Mouse (Mus musculus) MEL (cell line): ENCODE results near the gene Trim63. TPM values are rescaled to one million over a fixed set of nuclear protein-coding genes. Genes with fewer than 3 reads are reported as not detected.
"Not testable (repeated sequence)": the region's sequence is repeated elsewhere in the genome, so short reads cannot be mapped to it uniquely, and the experiment has no call there.

Experiments used
- DNase-seq: peaks from one replicate; pipeline ENCODE4 v3.0.0; 2011; ENCODE audit warnings: low read depth, low spot score
- H3K27ac ChIP-seq: 2 replicates; pipeline ENCODE4 v1.5.1; 2012; ENCODE audit warnings: low read depth, mild to moderate bottlenecking, control low read depth, low read length, moderate library complexity; ENCODE audit not compliant: control insufficient read depth
- H3K27me3 ChIP-seq, 2 experiments: fragments of 150-350 bp in 1 of 2; sonication (generic) in 1 of 2; 2 replicates each; pipeline ENCODE4 v1.6.1; 2012; ENCODE audit warnings: low read length in 2 of 2, mild to moderate bottlenecking in 2 of 2, improper control_type of control experiment in 1 of 2, moderate library complexity in 1 of 2; ENCODE audit not compliant: insufficient read depth in 2 of 2, control insufficient read depth in 1 of 2
- H3K36me3 ChIP-seq, 2 experiments: 2 replicates each; pipeline ENCODE4 v1.6.1; 2012 to 2014; ENCODE audit warnings: low read length in 2 of 2, improper control_type of control experiment in 1 of 2, inconsistent platforms in 1 of 2, mild to moderate bottlenecking in 1 of 2; ENCODE audit not compliant: insufficient read depth in 2 of 2, control insufficient read depth in 1 of 2
- H3K4me1 ChIP-seq, 2 experiments: fragments of 150-350 bp in 1 of 2; sonication (generic) in 1 of 2; 2 replicates each; pipeline ENCODE4 v1.6.1; 2012; ENCODE audit warnings: low read length in 2 of 2, improper control_type of control experiment in 1 of 2, mild to moderate bottlenecking in 1 of 2; ENCODE audit not compliant: insufficient read depth in 2 of 2, control insufficient read depth in 1 of 2
- H3K4me3 ChIP-seq, 2 experiments: fragments of 150-350 bp in 1 of 2; sonication (generic) in 1 of 2; 2 replicates each; pipeline ENCODE4 v1.5.1; 2012; ENCODE audit warnings: low read depth in 2 of 2, low read length in 2 of 2, mild to moderate bottlenecking in 2 of 2, moderate library complexity in 2 of 2, control low read depth in 1 of 2, improper control_type of control experiment in 1 of 2; ENCODE audit not compliant: control insufficient read depth in 1 of 2, insufficient read depth in 1 of 2
- H3K79me2 ChIP-seq: 2 replicates; pipeline ENCODE4 v1.6.1; 2012; ENCODE audit warnings: mild to moderate bottlenecking, low read length, moderate library complexity; ENCODE audit not compliant: control insufficient read depth, poor library complexity, insufficient read depth
- H3K9ac ChIP-seq: 2 replicates; pipeline ENCODE4 v1.6.1; 2012; ENCODE audit warnings: low read depth, mild to moderate bottlenecking, control low read depth, low read length, moderate library complexity; ENCODE audit not compliant: control insufficient read depth, poor library complexity, severe bottlenecking
- H3K9me3 ChIP-seq: fragments of 150-350 bp; sonication (generic); replicated peaks from 2 replicates; pipeline ENCODE4 v1.6.1; 2012; ENCODE audit warnings: mild to moderate bottlenecking, low read length, improper control_type of control experiment, moderate library complexity; ENCODE audit not compliant: insufficient read depth
- CTCF ChIP-seq, 3 experiments: IDR thresholded peaks in 2 of 3; conservative IDR thresholded peaks in 1 of 3; 2 replicates each; pipeline ENCODE4 v1.5.1; 2011 to 2012; ENCODE audit warnings: low read length in 3 of 3, low read depth in 2 of 3, mild to moderate bottlenecking in 2 of 3, improper control_type of control experiment in 1 of 3, inconsistent platforms in 1 of 3, mixed read lengths in 1 of 3, moderate library complexity in 1 of 3; ENCODE audit not compliant: control insufficient read depth in 1 of 3, insufficient read depth in 1 of 3, poor library complexity in 1 of 3, severe bottlenecking in 1 of 3
- E2F4 ChIP-seq: IDR thresholded peaks from 2 replicates; pipeline ENCODE4 v1.6.1; 2011; ENCODE audit warnings: low read depth, low read length, improper control_type of control experiment, borderline replicate concordance
- ETS1 ChIP-seq: IDR thresholded peaks from 2 replicates; pipeline ENCODE4 v1.6.1; 2012; ENCODE audit warnings: low read depth, mild to moderate bottlenecking, inconsistent platforms, low read length, improper control_type of control experiment, moderate library complexity
- GABPA ChIP-seq: IDR thresholded peaks from 2 replicates; pipeline ENCODE4 v1.6.1; 2012; ENCODE audit warnings: low read depth, mild to moderate bottlenecking, inconsistent platforms, low read length, improper control_type of control experiment, moderate library complexity
- JUND ChIP-seq: IDR thresholded peaks from 2 replicates; pipeline ENCODE4 v1.6.1; 2011; ENCODE audit warnings: low read depth, mild to moderate bottlenecking, improper control_type of control experiment, low read length
- KAT2A ChIP-seq: conservative IDR thresholded peaks from 2 replicates; pipeline ENCODE4 v1.6.1; 2012; ENCODE audit warnings: low read depth, low read length, improper control_type of control experiment, inconsistent platforms
- MAZ ChIP-seq: IDR thresholded peaks from 2 replicates; pipeline ENCODE4 v1.6.1; 2012; ENCODE audit warnings: low read depth, mild to moderate bottlenecking, inconsistent platforms, low read length, improper control_type of control experiment
- MXI1 ChIP-seq: IDR thresholded peaks from 2 replicates; pipeline ENCODE4 v1.6.1; 2011; ENCODE audit warnings: mild to moderate bottlenecking, low read depth, low read length, improper control_type of control experiment
- MYB ChIP-seq: IDR thresholded peaks from 2 replicates; pipeline ENCODE4 v1.6.1; 2011; ENCODE audit warnings: mild to moderate bottlenecking, low read depth, low read length, improper control_type of control experiment
- MYC ChIP-seq: IDR thresholded peaks from 2 replicates; pipeline ENCODE4 v1.6.1; 2011; ENCODE audit warnings: low read depth, mild to moderate bottlenecking, low read length, improper control_type of control experiment, moderate library complexity
- NRF1 ChIP-seq: IDR thresholded peaks from 2 replicates; pipeline ENCODE4 v1.6.1; 2014; ENCODE audit warnings: low read depth, mild to moderate bottlenecking, inconsistent platforms, low read length, improper control_type of control experiment, moderate library complexity; ENCODE audit not compliant: poor library complexity, insufficient read depth, severe bottlenecking
- POLR2A ChIP-seq, 2 experiments: IDR thresholded peaks; 2 replicates each; pipeline ENCODE4 v1.6.1; 2011 to 2012; ENCODE audit warnings: low read length in 2 of 2, mild to moderate bottlenecking in 2 of 2, control low read depth in 1 of 2, improper control_type of control experiment in 1 of 2, low read depth in 1 of 2, moderate library complexity in 1 of 2; ENCODE audit not compliant: control insufficient read depth in 1 of 2, insufficient read depth in 1 of 2, poor library complexity in 1 of 2
- RAD21 ChIP-seq: IDR thresholded peaks from 2 replicates; pipeline ENCODE4 v1.6.1; 2011; ENCODE audit warnings: mild to moderate bottlenecking, low read depth, low read length, improper control_type of control experiment
- SMC3 ChIP-seq: IDR thresholded peaks from 2 replicates; pipeline ENCODE4 v1.6.1; 2011; ENCODE audit warnings: low read depth, low read length, improper control_type of control experiment
- TAL1 ChIP-seq: IDR thresholded peaks from 2 replicates; pipeline ENCODE4 v1.6.1; 2012; ENCODE audit warnings: mild to moderate bottlenecking, inconsistent platforms, low read length, moderate library complexity, mixed read lengths
- UBTF ChIP-seq: IDR thresholded peaks from 2 replicates; pipeline ENCODE4 v1.6.1; 2012; ENCODE audit warnings: low read depth, mild to moderate bottlenecking, inconsistent platforms, low read length, improper control_type of control experiment, moderate library complexity, borderline replicate concordance; ENCODE audit not compliant: insufficient read depth
- ZC3H11A ChIP-seq: IDR thresholded peaks from 2 replicates; pipeline ENCODE4 v1.6.1; 2012; ENCODE audit warnings: low read depth, mild to moderate bottlenecking, inconsistent platforms, low read length, improper control_type of control experiment
- polyA plus RNA-seq, 2 experiments: library from polyadenylated mRNA; stranded (reverse) in 1 of 2; unstranded in 1 of 2; fragments of >175 nt in 1 of 2; fragments of >200 nt in 1 of 2; gene quantifications; 2 replicates each; pipeline versions ENCODE4 v1.2.1 to v1.2.4; 2012; ENCODE audit warnings: low replicate concordance in 2 of 2, low read depth in 1 of 2; ENCODE audit not compliant: insufficient read length in 2 of 2, insufficient read depth in 1 of 2, missing spikeins in 1 of 2
- total RNA-seq: library from RNA; depleted of rRNA; stranded (reverse); fragments of 300-350 nt; gene quantifications from 2 replicates; pipeline ENCODE4 v1.2.3, GENCODE M21; 2012

Trim63 gene
- total and polyA plus RNA-seq, 3 experiments, result not detected

- no peak overlapping the region for H3K4me3 ChIP-seq
- H3K9me3 ChIP-seq, result no peaks in the 10 kb centered on the region
- no peak overlapping the region for H3K27ac ChIP-seq
- peaks cover 0 to 6% of the 10 kb centered on the region in 2 experiments; a peak in 2 of 4 replicates for H3K4me1 ChIP-seq
- H3K36me3 ChIP-seq, result peaks cover 0 to 4% of the 10 kb centered on the region in 2 experiments; a peak in 2 of 4 replicates
- H3K79me2 ChIP-seq, result no peaks in the 10 kb centered on the region
- DNase-seq, result no peak
- H3K27me3 ChIP-seq, result no peaks in the 10 kb centered on the region
- no peak overlapping the region for H3K9ac ChIP-seq
- TF ChIP-seq MYB (no peak), UBTF (no peak), KAT2A (no peak), E2F4 (no peak), CTCF (IDR thresholded peaks at IDR 0.05 in 2 of 3, conservative IDR thresholded peaks at IDR 0.05 in 1 of 3; ENCODE audit: control insufficient read depth in 1 of 3, insufficient read depth in 1 of 3, low read depth in 2 of 3, low read length in 3 of 3, poor library complexity in 1 of 3, severe bottlenecking in 1 of 3) (peak in 1 of 3 experiments; percentile 2; a peak in 1 of 6 replicates), POLR2A (IDR thresholded peaks at IDR 0.05; ENCODE audit: control insufficient read depth in 1 of 2, insufficient read depth in 1 of 2, low read depth in 1 of 2, low read length in 2 of 2, poor library complexity in 1 of 2) (no peak), GABPA (no peak)
Measured at GRCm38 (mm10) chr4:134268102-134268655, 46.7 kb upstream of the Trim63 start.

DNA sequence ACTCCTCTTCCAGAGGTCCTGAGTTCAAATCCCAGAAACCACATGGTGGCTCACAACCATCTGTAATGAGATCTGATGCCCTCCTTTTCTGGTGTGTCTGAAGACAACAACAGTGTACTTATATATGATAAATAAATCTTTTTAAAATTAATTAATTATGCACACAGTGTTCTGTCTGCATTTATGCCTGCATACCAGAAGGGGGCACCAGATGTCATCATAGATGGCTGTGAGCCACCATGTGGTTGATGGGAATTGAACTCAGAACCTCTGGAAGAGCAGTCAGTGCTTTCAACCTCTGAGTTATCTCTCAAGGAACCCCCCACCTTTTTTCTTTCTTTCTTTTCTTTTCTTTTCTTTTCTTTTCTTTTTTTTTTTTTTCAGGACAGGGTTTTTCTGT lies 45.3 kb upstream of the Trim63 start:
- peak; percentile 38 to 67 (median 43) for TF ChIP-seq CTCF (IDR thresholded peaks at IDR 0.05 in 2 of 3, conservative IDR thresholded peaks at IDR 0.05 in 1 of 3; ENCODE audit: control insufficient read depth in 1 of 3, insufficient read depth in 1 of 3, low read depth in 2 of 3, low read length in 3 of 3, poor library complexity in 1 of 3, severe bottlenecking in 1 of 3)
- peak; percentile 71 for TF ChIP-seq SMC3
- TF ChIP-seq MYC, result peak; percentile 76
- peak; percentile 52 for TF ChIP-seq ZC3H11A
- TF ChIP-seq RAD21, result peak; percentile 48
- H3K27me3 ChIP-seq, H3K27ac ChIP-seq: not testable (repeated sequence)

DNA sequence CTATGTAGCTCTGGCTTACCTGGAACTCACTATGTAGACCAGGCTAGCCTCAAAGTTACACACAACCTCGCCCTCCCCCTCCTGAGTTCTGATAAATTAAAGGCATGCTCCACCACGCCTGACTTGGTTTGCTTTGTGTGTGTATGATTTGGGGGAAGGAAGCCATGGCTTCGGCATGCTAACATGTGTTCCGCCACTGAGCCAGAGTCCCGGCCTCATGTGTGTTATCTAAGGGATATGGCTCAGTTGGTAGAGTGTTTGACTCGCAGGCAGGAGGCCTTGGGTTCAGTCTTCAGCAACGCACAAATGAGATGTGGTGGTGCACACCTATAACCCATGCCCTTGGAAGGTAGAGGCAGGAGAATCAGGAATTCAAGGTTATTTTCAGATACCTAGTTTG lies 42.9 kb upstream of the Trim63 start:
- TF ChIP-seq JUND (no peak), E2F4 (no peak), TAL1 (no peak), MXI1 (no peak), MAZ (no peak), NRF1 (no peak), SMC3 (no peak), ETS1 (no peak)

More for the DNA sequence above, 45.3 kb upstream of the Trim63 start:
- peak; percentile 53 for DNase-seq
- Histone ChIP-seq H3K36me3 (peaks cover 0 to 10% of the 10 kb centered on the region in 2 experiments; a peak in 2 of 4 replicates), H3K4me1 (peaks cover 4 to 12% of the 10 kb centered on the region in 2 experiments; a peak in 3 of 4 replicates)
- H3K4me3 ChIP-seq, H3K9ac ChIP-seq, H3K9me3 ChIP-seq, H3K79me2 ChIP-seq: not testable (repeated sequence)

More for the DNA sequence above, 42.9 kb upstream of the Trim63 start:
- H3K27me3 ChIP-seq, result no peaks in the 10 kb centered on the region
- H3K79me2 ChIP-seq, result no peaks in the 10 kb centered on the region; the same call in 1 of the 2 replicates
- peaks cover 4 to 12% of the 10 kb centered on the region in 2 experiments; a peak in 3 of 4 replicates for H3K4me1 ChIP-seq
- no peak for DNase-seq
- no peak overlapping the region for H3K9ac ChIP-seq
- H3K27ac ChIP-seq, result no peak overlapping the region
- no peak overlapping the region for H3K4me3 ChIP-seq
- no peaks in the 10 kb centered on the region for H3K9me3 ChIP-seq
- H3K36me3 ChIP-seq, result peaks cover 2 to 10% of the 10 kb centered on the region in 2 experiments; a peak in 3 of 4 replicates
